ENCODE assay signal across 19 mouse cellular contexts in genomic region chr7:45551512-45551883, GRCm38 (mm10). TPM values are rescaled to one million over a fixed set of nuclear protein-coding genes. Genes with fewer than 3 reads are reported as not detected.
"Had no signal": no experiment of that assay in that cellular context is flagged by ENCODE, and none has a peak within 500 bp of the region (broad histone marks: within the 10 kb centered on the region; RNA-seq: fewer than 3 reads in every experiment).

No protein-coding gene starts in this region.

- H3K27me3 ChIP-seq: lung, embryonic 15.5 days; midbrain, embryonic 13.5 days; midbrain, embryonic 15.5 days; neural tube, embryonic 12.5 days had no signal

- DNase-seq: lung, adult 2 months; lung, postnatal 14 days; lung, postnatal 36 days; retina, postnatal 1 day; right cerebral cortex, adult 18-20 months; right cerebral cortex, postnatal 25 days; right cerebral cortex, postnatal 4 days; spleen, adult 18-20 months; thymus, adult 18-20 months; thymus, postnatal 14 days; thymus, postnatal 36 days had no signal

- H3K4me3 ChIP-seq: lung, embryonic 15.5 days; megakaryocyte, embryonic 14.5 days; midbrain, embryonic 13.5 days; midbrain, embryonic 15.5 days; neural tube, embryonic 12.5 days had no signal

- H3K27ac ChIP-seq: lung, embryonic 15.5 days; macrophage; midbrain, embryonic 13.5 days; midbrain, embryonic 15.5 days; neural tube, embryonic 12.5 days had no signal

- H3K36me3 ChIP-seq: lung, embryonic 15.5 days; midbrain, embryonic 13.5 days; midbrain, embryonic 15.5 days; neural tube, embryonic 12.5 days had no signal

- H3K9ac ChIP-seq: lung, embryonic 15.5 days; midbrain, embryonic 13.5 days; midbrain, embryonic 15.5 days; neural tube, embryonic 12.5 days had no signal

- H3K4me1 ChIP-seq: lung, embryonic 15.5 days; midbrain, embryonic 13.5 days; midbrain, embryonic 15.5 days; neural tube, embryonic 12.5 days had no signal

- H3K9me3 ChIP-seq: lung, embryonic 15.5 days; megakaryocyte, embryonic 14.5 days; midbrain, embryonic 13.5 days; midbrain, embryonic 15.5 days; neural tube, embryonic 12.5 days had no signal

RNA-seq across cellular contexts. Expression of gene Hsd17b14, which starts 3.2 kb away (rescaled TPM):
- total RNA-seq: midbrain, postnatal 0 days; monocyte, adult 5-6 weeks had no signal
- polyA plus RNA-seq: midbrain, embryonic 15.5 days had no signal
